Mouse (Mus musculus) urinary bladder, postnatal 36 days (tissue): ENCODE results near the gene Zgrf1.
A peak's percentile ranks its signal among the peaks of the same experiment; 100 is the strongest.

Experiments
- DNase-seq, 2 experiments: peaks; one replicate each; pipeline ENCODE4 v3.0.0; 2022; ENCODE audit warnings: low spot score in 2 of 2, mixed read lengths in 1 of 2

Gene Zgrf1

GRCm38 (mm10) chr3:127552973-127553719, at the start of gene Zgrf1, which contains the start of gene Larp7:
TSS of gene Zgrf1 (plus strand) at chr3:127553489.
TSS of gene Larp7 (minus strand) at chr3:127553349.
- DNase-seq = peak; percentile 97 to 99

GRCm38 (mm10) chr3:127507878-127508783, 45.2 kb upstream of the Zgrf1 start:
- DNase-seq = no peak

DNA sequence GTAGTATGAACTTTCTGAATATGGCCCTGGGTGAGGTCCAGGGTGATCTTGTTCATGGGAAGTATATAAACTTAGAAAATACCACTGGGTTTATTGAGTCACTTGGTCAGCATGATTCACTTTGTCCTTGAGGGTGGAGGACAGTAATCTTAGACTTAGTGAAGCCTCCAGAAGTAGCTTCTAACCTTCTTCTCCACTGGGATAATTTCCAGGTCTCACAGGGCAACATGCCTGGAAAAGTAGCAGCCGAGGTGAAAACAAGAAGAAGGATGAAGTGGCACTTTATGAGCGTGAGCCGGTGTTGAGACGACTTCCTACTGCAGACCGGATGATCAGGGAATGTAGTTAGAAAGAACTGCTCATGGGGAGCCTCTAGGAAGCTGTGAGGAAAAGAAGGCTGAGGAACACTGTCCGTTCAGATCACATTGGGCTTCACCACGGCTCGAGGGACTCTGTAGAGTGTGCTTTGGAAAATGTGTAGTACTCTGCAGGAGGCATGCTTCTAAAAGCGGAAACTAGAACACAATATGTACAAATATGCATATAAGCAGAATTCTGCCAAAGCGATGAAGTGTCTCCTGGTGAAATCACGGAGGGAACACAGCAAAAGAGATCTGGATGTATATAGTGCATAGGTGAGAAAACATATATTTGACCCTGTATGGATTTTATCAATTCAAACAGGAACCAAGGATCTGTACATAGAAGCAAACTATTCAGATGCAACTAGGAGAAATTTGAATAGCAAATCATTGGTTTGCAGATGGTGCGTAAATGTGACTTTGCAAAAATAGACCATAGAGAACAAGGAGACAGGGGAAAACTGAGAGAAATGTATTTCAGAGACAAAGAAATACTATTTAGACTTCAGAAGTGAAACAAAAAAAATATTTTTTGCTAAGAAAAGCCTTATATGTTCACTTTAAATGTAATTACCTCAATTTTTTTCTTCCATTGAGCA, 41.2 kb upstream of the Zgrf1 start:
- no peak for DNase-seq

GRCm38 (mm10) chr3:127512794-127513335, 40.4 kb upstream of the Zgrf1 start:
- DNase-seq = no peak

DNA sequence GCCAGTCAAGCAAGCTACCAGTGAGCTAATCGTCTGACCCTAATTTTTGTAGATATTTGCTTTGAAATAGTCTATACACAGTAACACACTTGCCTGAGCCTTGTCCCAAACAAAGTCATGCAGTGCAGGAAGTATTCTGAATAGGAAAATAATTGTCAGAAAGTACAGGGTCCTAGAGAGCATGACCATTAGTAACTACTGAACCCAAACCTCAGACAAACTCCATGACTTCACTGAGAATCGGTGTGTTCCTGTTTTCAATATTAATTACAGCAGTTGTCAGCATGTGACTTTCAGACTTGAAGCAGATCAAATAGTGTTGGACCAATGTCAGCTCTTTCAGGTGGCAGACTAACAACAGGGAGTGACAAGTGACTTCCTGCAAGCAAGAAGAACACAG, 39.6 kb upstream of the Zgrf1 start:
- no peak for DNase-seq

GRCm38 (mm10) chr3:127515251-127515650, 38.0 kb upstream of the Zgrf1 start:
- no peak for DNase-seq

DNA sequence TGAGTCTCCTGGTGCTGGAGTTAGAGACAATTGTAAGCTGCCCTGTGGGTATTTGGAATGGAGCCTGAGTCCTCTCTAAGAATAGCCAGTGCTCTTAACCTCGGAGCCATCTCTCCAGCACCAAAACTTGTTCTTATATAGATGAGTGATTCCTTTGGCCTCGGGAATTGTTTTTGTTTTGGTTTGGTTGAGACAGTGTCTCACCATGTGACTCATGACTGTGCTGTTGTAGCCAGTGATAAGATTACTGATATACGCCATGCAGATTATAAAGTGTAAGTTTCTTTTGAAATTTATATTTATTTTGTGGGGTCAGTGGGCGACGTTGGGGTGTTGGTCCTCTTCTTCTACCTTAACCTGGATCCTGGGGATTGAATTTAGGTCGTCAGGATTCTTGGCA, 33.0 kb upstream of the Zgrf1 start:
- DNase-seq = no peak

DNA sequence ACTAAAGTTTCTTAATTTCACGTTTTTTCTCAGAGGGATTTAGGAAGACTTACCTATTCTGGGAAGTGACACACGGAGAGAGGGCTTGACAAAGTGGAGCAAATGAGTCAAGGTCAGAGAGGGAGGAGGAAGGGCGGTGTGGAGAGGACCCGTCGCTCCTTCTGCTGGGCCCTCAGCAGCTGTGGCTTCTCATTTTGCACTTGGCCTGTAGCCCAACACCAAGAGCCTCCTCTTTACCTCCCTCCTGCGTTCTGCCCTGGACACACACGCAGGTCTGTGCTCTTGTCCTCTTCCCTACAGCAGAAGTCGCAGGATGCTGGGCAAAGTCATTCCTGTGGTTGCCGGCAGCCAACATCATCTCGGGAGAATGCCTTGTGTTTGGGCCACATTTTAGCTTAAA, 32.1 kb upstream of the Zgrf1 start:
- no peak for DNase-seq

- no peak for DNase-seq
Measured at GRCm38 (mm10) chr3:127525188-127525819, 28.0 kb upstream of the Zgrf1 start.

- DNase-seq = peak in 1 of 2 experiments; percentile 9
Measured at GRCm38 (mm10) chr3:127527465-127528034, 25.7 kb upstream of the Zgrf1 start.

GRCm38 (mm10) chr3:127529210-127529609, 24.1 kb upstream of the Zgrf1 start:
- no peak for DNase-seq

DNA sequence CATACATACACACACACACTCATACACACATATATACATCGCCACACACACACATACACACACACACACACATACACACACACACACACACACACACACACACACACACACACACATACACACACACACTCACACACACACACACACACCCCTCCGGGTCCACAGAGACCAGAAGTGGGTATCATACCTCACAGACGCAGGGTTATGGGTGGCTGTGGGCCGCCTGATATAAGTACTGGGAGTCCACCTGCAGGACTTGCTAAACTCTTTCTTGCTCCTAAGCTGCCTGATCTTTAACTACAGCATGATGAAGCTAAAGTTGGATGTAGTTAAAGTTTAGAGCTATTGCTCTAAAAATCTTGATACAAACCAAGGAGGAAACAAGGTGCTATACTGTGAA, 23.5 kb upstream of the Zgrf1 start:
- DNase-seq = no peak

DNA sequence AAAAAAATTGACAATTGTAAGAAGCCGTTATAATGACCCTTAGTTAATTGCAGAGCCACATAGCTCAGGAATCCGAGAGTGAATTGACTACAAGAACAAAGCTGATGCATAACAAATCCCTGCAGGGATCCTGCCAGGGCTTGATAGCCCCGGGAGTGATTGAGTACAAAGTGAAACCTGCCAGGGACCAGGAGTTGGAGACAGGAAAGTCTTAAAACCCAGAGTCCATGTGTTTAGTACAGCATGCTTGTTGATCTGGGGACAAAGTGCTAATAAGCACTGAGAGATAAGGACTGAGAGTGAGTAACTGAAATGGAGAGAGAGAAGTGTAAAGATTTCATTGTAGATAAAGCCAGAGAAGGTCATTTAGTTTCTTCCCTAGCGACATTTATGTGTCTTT, 23.0 kb upstream of the Zgrf1 start:
- no peak for DNase-seq

- DNase-seq = no peak
Measured at GRCm38 (mm10) chr3:127539193-127539592, 14.1 kb upstream of the Zgrf1 start.

- no peak for DNase-seq
Measured at GRCm38 (mm10) chr3:127543976-127544375, 9.3 kb upstream of the Zgrf1 start.

GRCm38 (mm10) chr3:127544610-127545121, 8.6 kb upstream of the Zgrf1 start:
- no peak for DNase-seq

DNA sequence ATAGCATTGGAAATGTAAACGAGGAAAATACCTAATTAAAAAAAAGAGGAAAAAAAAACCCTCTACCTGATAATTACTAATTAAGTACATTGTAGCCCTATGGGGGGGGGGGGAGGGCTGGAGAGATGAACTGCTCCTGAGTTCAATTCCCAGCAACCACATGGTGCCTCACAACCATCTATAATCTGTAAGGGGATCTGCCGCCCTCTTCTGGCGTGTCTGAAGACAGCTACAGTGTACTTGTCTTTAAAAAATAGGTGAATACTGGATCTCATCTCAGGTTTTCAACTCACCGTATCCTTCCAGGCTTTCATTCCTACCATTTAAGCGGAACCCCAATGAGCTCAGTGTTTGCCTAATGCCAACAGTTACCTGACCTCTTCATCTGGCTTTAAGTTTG, 5.4 kb upstream of the Zgrf1 start:
- DNase-seq = peak in 1 of 2 experiments; percentile 4

DNA sequence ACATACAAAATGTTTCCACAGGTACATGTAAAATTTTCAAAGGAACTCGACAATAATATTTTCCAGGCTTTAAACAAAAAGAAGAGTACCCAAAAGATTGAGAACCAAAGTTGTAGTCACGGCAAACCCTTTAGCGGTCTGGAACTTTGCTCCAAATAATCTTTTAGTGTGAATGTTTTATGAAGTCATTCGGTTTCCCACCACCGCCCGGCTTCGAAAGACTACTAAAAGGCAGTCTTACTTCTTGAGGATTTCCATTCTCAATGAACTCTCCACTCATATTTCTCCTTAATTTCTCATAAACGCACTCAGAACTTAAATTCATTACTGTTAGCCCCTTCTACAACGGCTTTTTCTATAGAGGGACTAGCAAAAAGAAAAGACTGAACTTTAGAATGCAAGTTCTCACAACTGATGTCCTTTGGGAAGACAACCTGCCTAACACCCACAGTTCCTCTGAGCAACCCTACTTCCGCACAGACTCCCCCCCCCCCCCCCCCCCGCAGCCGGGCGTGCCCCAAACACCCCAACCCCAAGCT, 786 bp upstream of the Zgrf1 start:
- DNase-seq = peak in 1 of 2 experiments; percentile 6

GRCm38 (mm10) chr3:127553720-127554043, 393 bp downstream of the Zgrf1 start:
- DNase-seq = no peak

- no peak for DNase-seq
Measured at GRCm38 (mm10) chr3:127554723-127555122, 1.4 kb downstream of the Zgrf1 start.
